Mouse (Mus musculus): ENCODE measurements around the gene Trim2. TPM values are rescaled to one million over a fixed set of nuclear protein-coding genes. Genes with fewer than 3 reads are reported as not detected.

Gene Trim2
- polyA plus RNA-seq, 1 experiment from 2014 or later: 115 TPM

DNA sequence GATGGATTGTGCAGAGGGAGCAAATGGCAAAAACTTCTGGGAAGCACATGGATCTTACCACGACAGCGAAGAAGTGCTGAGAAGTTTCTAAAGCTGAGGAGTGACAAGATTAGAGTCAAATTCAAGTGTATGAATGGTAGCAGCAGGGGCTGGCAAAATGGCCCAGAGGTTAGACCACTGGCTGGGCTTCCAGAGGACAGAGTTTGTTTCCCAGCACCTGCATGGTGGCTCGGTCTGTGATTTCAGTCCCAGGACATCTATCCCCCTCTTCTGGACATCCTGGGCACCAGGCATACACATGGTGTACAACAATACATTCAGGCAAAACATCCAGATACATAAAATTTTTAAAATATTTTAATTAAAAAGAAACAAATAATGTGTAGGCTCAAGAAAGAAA is 156.8 kb downstream of the Trim2 start:
- Histone ChIP-seq H3K4me2 (ENCODE audit: low read depth) (no peak overlapping the region), H3K36me3 (ENCODE audit: control insufficient read depth, insufficient read depth, low read length) (no peaks in the 10 kb centered on the region), H3K27me3 (ENCODE audit: control insufficient read depth, insufficient read depth, low read length) (no peaks in the 10 kb centered on the region), H3K4me3 (ENCODE audit: low read depth, low read length) (no peak overlapping the region), H3K9me3 (ENCODE audit: control insufficient read depth, low read length) (no peaks in the 10 kb centered on the region), H3K4me1 (ENCODE audit: control insufficient read depth, insufficient read depth, low read length) (no peaks in the 10 kb centered on the region), H3K9ac (ENCODE audit: low read length) (no peak overlapping the region), H3K27ac (ENCODE audit: low read depth, low read length) (no peak overlapping the region)
- no peak for DNase-seq (ENCODE audit: low spot score)
- 99% methylated on average over 3 of the region's 3 CpGs for WGBS
- no peak for ATAC-seq (ENCODE audit: insufficient read depth, low FRiP score, low TSS enrichment)

DNA sequence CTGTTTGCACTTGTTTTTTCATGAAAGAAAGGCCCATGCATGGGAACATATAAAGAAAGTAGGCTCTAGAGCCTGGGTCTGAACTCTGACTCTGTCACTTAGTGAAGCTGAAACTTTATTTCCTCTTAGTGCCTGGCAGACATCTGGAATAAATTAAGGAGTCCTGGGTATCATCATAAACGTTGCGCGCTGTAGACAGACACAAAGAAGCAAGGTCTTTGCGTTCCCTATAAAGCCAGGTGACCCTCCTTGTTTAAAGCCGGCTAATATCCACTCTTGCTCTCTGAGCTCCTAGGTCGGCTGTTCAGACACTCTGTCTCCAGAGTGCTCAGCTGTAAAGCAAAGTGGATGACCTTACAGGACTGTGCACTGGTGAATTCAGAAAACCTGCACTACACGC is 165.7 kb downstream of the Trim2 start:
- H3K36me3 ChIP-seq (ENCODE audit: control insufficient read depth, insufficient read depth, low read length): no peaks in the 10 kb centered on the region
- no peak overlapping the region for H3K4me2 ChIP-seq (ENCODE audit: low read depth)
- H3K4me1 ChIP-seq (ENCODE audit: control insufficient read depth, insufficient read depth, low read length): no peaks in the 10 kb centered on the region
- WGBS: 54% methylated on average over 7 of the region's 7 CpGs
- no peaks in the 10 kb centered on the region for H3K9me3 ChIP-seq (ENCODE audit: control insufficient read depth, low read length)
- no peak for DNase-seq (ENCODE audit: low spot score)
- H3K27me3 ChIP-seq (ENCODE audit: control insufficient read depth, insufficient read depth, low read length): no peaks in the 10 kb centered on the region
- H3K4me3 ChIP-seq (ENCODE audit: low read depth, low read length): no peak overlapping the region
- no peak for ATAC-seq (ENCODE audit: insufficient read depth, low FRiP score, low TSS enrichment)
- no peak overlapping the region for H3K27ac ChIP-seq (ENCODE audit: low read depth, low read length)
- H3K9ac ChIP-seq (ENCODE audit: low read length): no peak overlapping the region

- WGBS: 91% methylated on average over 7 of the region's 7 CpGs
- Histone ChIP-seq H3K4me3 (ENCODE audit: low read depth, low read length) (no peak overlapping the region), H3K9ac (ENCODE audit: low read length) (no peak overlapping the region), H3K27me3 (ENCODE audit: control insufficient read depth, insufficient read depth, low read length) (no peaks in the 10 kb centered on the region), H3K4me1 (ENCODE audit: control insufficient read depth, insufficient read depth, low read length) (no peaks in the 10 kb centered on the region), H3K4me2 (ENCODE audit: low read depth) (no peak overlapping the region), H3K36me3 (ENCODE audit: control insufficient read depth, insufficient read depth, low read length) (no peaks in the 10 kb centered on the region), H3K27ac (ENCODE audit: low read depth, low read length) (no peak overlapping the region), H3K9me3 (ENCODE audit: control insufficient read depth, low read length) (no peaks in the 10 kb centered on the region)
- ATAC-seq (ENCODE audit: insufficient read depth, low FRiP score, low TSS enrichment) (no peak), DNase-seq (ENCODE audit: low spot score) (no peak)
Measured at GRCm38 (mm10) chr3:84136509-84136908, 170.2 kb downstream of the Trim2 start.

- no peak overlapping the region for H3K4me2 ChIP-seq (ENCODE audit: low read depth)
- H3K27ac ChIP-seq (ENCODE audit: low read depth, low read length): no peak overlapping the region
- H3K4me1 ChIP-seq (ENCODE audit: control insufficient read depth, insufficient read depth, low read length): no peaks in the 10 kb centered on the region
- H3K27me3 ChIP-seq (ENCODE audit: control insufficient read depth, insufficient read depth, low read length): no peaks in the 10 kb centered on the region
- no peak for DNase-seq (ENCODE audit: low spot score)
- no peak overlapping the region for H3K9ac ChIP-seq (ENCODE audit: low read length)
- WGBS: 68% methylated on average over 6 of the region's 6 CpGs
- no peaks in the 10 kb centered on the region for H3K36me3 ChIP-seq (ENCODE audit: control insufficient read depth, insufficient read depth, low read length)
- no peaks in the 10 kb centered on the region for H3K9me3 ChIP-seq (ENCODE audit: control insufficient read depth, low read length)
- no peak overlapping the region for H3K4me3 ChIP-seq (ENCODE audit: low read depth, low read length)
- ATAC-seq (ENCODE audit: insufficient read depth, low FRiP score, low TSS enrichment): no peak
Measured at GRCm38 (mm10) chr3:84135933-84136332, 170.7 kb downstream of the Trim2 start.

DNA sequence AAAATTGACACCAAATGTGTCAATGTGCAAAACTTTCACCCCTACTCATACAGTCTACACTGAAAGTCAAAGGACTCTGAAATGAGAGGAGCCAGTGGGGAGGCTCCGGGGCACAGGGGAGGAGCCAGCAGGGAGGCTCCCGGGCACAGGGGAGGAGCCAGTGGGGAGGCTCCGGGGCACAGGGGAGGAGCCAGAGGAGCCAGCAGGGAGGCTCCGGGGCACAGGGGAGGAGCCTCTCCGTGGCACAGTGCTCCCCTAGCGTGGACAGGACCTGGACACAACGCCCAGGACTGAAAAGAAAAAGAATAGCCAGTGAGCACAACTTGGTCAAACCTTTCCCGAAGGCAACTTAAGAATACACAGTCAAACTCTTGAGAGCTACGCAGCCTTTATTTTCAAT is 171.3 kb downstream of the Trim2 start:
- DNase-seq (ENCODE audit: low spot score): no peak
- no peak; the same call in 1 of the 2 replicates for ATAC-seq (ENCODE audit: insufficient read depth, low FRiP score, low TSS enrichment)
- Histone ChIP-seq H3K27ac (ENCODE audit: low read depth, low read length) (no peak overlapping the region), H3K36me3 (ENCODE audit: control insufficient read depth, insufficient read depth, low read length) (no peaks in the 10 kb centered on the region), H3K9me3 (ENCODE audit: control insufficient read depth, low read length) (no peaks in the 10 kb centered on the region), H3K27me3 (ENCODE audit: control insufficient read depth, insufficient read depth, low read length) (no peaks in the 10 kb centered on the region), H3K4me2 (ENCODE audit: low read depth) (no peak overlapping the region), H3K9ac (ENCODE audit: low read length) (no peak overlapping the region), H3K4me1 (ENCODE audit: control insufficient read depth, insufficient read depth, low read length) (no peaks in the 10 kb centered on the region), H3K4me3 (ENCODE audit: low read depth, low read length) (no peak overlapping the region)
- WGBS: 28% methylated on average over 9 of the region's 9 CpGs

- DNase-seq (ENCODE audit: low spot score): no peak
- Histone ChIP-seq H3K36me3 (ENCODE audit: control insufficient read depth, insufficient read depth, low read length) (no peaks in the 10 kb centered on the region), H3K4me3 (ENCODE audit: low read depth, low read length) (no peak overlapping the region), H3K27me3 (ENCODE audit: control insufficient read depth, insufficient read depth, low read length) (no peaks in the 10 kb centered on the region), H3K4me2 (ENCODE audit: low read depth) (no peak overlapping the region), H3K9ac (ENCODE audit: low read length) (no peak overlapping the region), H3K27ac (ENCODE audit: low read depth, low read length) (no peak overlapping the region), H3K9me3 (ENCODE audit: control insufficient read depth, low read length) (no peaks in the 10 kb centered on the region), H3K4me1 (ENCODE audit: control insufficient read depth, insufficient read depth, low read length) (no peaks in the 10 kb centered on the region)
- WGBS: 94% methylated on average over 3 of the region's 3 CpGs
- ATAC-seq (ENCODE audit: insufficient read depth, low FRiP score, low TSS enrichment): no peak
Measured at GRCm38 (mm10) chr3:84131369-84131768, 175.3 kb downstream of the Trim2 start.

GRCm38 (mm10) chr3:84130776-84131175 is 175.9 kb downstream of the Trim2 start:
- no peak overlapping the region for H3K4me3 ChIP-seq (ENCODE audit: low read depth, low read length)
- no peaks in the 10 kb centered on the region for H3K4me1 ChIP-seq (ENCODE audit: control insufficient read depth, insufficient read depth, low read length)
- no peaks in the 10 kb centered on the region for H3K9me3 ChIP-seq (ENCODE audit: control insufficient read depth, low read length)
- DNase-seq (ENCODE audit: low spot score): no peak
- H3K4me2 ChIP-seq (ENCODE audit: low read depth): no peak overlapping the region
- H3K27me3 ChIP-seq (ENCODE audit: control insufficient read depth, insufficient read depth, low read length): no peaks in the 10 kb centered on the region
- H3K9ac ChIP-seq (ENCODE audit: low read length): no peak overlapping the region
- WGBS: 78% methylated on average over 5 of the region's 5 CpGs
- no peak for ATAC-seq (ENCODE audit: insufficient read depth, low FRiP score, low TSS enrichment)
- no peaks in the 10 kb centered on the region for H3K36me3 ChIP-seq (ENCODE audit: control insufficient read depth, insufficient read depth, low read length)
- H3K27ac ChIP-seq (ENCODE audit: low read depth, low read length): no peak overlapping the region

DNA sequence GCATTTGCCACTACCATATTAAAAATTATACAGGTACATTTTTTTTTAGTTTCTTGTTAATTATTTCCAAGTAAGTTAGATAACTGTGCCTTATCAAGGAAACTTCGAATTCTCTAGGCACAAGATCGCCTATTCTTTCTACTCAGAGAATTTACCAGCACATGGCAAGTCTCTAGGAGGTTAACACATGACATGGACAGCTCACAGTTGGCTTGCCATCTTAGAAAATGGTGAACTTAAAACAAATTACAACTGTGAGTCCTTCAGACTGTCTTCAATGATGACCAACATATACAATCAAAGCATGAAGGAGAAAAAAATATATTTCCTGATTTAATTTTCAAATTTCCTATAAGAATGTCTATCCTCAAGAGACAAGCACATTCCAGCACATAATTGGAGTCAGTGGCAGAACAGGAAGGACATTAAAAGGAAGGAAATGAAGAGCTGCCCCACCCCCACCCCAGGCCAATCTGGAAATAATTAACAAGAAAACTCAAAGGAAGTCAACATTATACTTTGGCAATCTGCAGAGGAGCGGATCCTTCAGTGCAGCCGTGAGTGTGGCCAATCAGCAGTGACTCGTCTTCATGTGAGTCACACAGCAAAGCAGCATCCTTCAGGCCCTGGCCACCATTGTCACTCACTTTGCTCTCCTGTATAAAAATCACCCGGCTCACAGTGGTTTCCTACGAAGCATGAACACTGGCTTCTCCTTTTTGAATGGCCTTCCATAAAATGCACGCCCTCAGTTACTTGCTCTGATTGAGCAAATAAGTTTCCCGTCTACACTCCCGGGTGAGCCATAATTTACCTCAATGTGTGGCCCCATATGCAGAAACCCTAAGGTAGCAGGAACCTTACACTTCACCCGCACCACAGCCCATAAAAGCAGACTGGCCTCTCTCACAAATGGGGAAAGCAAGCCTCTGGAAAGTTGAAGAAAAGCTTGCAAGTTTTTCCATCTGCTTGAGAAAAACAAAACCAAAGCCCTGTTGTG is 177.5 kb downstream of the Trim2 start:
- no peak overlapping the region for H3K27ac ChIP-seq (ENCODE audit: low read depth, low read length)
- H3K36me3 ChIP-seq (ENCODE audit: control insufficient read depth, insufficient read depth, low read length): no peaks in the 10 kb centered on the region
- H3K27me3 ChIP-seq (ENCODE audit: control insufficient read depth, insufficient read depth, low read length): no peaks in the 10 kb centered on the region
- DNase-seq (ENCODE audit: low spot score): no peak
- H3K4me3 ChIP-seq (ENCODE audit: low read depth, low read length): no peak overlapping the region
- no peak overlapping the region for H3K4me2 ChIP-seq (ENCODE audit: low read depth)
- H3K9ac ChIP-seq (ENCODE audit: low read length): no peak overlapping the region
- ATAC-seq (ENCODE audit: insufficient read depth, low FRiP score, low TSS enrichment): no peak
- H3K9me3 ChIP-seq (ENCODE audit: control insufficient read depth, low read length): no peaks in the 10 kb centered on the region
- 37% methylated on average over 11 of the region's 11 CpGs for WGBS
- no peaks in the 10 kb centered on the region for H3K4me1 ChIP-seq (ENCODE audit: control insufficient read depth, insufficient read depth, low read length)

GRCm38 (mm10) chr3:84127431-84127830 is 179.2 kb downstream of the Trim2 start:
- DNase-seq (ENCODE audit: low spot score): no peak
- H3K36me3 ChIP-seq (ENCODE audit: control insufficient read depth, insufficient read depth, low read length): no peaks in the 10 kb centered on the region
- no peak overlapping the region for H3K27ac ChIP-seq (ENCODE audit: low read depth, low read length)
- H3K9me3 ChIP-seq (ENCODE audit: control insufficient read depth, low read length): no peaks in the 10 kb centered on the region
- no peak overlapping the region for H3K4me2 ChIP-seq (ENCODE audit: low read depth)
- ATAC-seq (ENCODE audit: insufficient read depth, low FRiP score, low TSS enrichment): no peak
- no peak overlapping the region for H3K4me3 ChIP-seq (ENCODE audit: low read depth, low read length)
- no peaks in the 10 kb centered on the region for H3K4me1 ChIP-seq (ENCODE audit: control insufficient read depth, insufficient read depth, low read length)
- no peak overlapping the region for H3K9ac ChIP-seq (ENCODE audit: low read length)
- no peaks in the 10 kb centered on the region for H3K27me3 ChIP-seq (ENCODE audit: control insufficient read depth, insufficient read depth, low read length)
- WGBS: 80% methylated on average over 2 of the region's 2 CpGs
